Mouse (Mus musculus) ES-Bruce4 (cell line): ENCODE measurements around the gene Acin1.

Experiments used
- CTCF ChIP-seq: IDR thresholded peaks from one replicate; pipeline ENCODE4 v1.8.1; 2011; ENCODE audit warnings: low read depth, low read length
- EP300 ChIP-seq: IDR thresholded peaks from 2 replicates; pipeline ENCODE4 v1.6.1; 2011; ENCODE audit warnings: low read depth, low read length; ENCODE audit not compliant: insufficient read depth
- POLR2A ChIP-seq: IDR thresholded peaks from one replicate; pipeline ENCODE4 v1.8.1; 2011; ENCODE audit warnings: low read length; ENCODE audit not compliant: insufficient read depth

- TF ChIP-seq POLR2A (no peak), CTCF (no peak), EP300 (no peak)
Measured at GRCm38 (mm10) chr14:54607226-54607625, 79.5 kb downstream of the Acin1 start.
